Mouse (Mus musculus) CH12.LX (cell line): ENCODE data around the gene L2hgdh. TPM values are rescaled to one million over a fixed set of nuclear protein-coding genes. Genes with fewer than 3 reads are reported as not detected.

Source experiments
- DNase-seq: peaks from one replicate; pipeline ENCODE4 v3.0.0-alpha.2; 2013; ENCODE audit errors: extremely low read depth
- H3K27ac ChIP-seq: 2 replicates; pipeline ENCODE4 v1.5.1; 2012; ENCODE audit warnings: low read depth, mild to moderate bottlenecking, control low read depth, moderate library complexity; ENCODE audit not compliant: insufficient read depth
- H3K27me3 ChIP-seq: replicated peaks from 2 replicates; pipeline ENCODE3; 2012; ENCODE audit warnings: inconsistent platforms
- H3K36me3 ChIP-seq, 2 experiments: replicated peaks in 1 of 2; 2 replicates each; pipeline versions ENCODE3 to v1.6.1; 2012; ENCODE audit warnings: inconsistent platforms in 1 of 2, low read length in 1 of 2, mild to moderate bottlenecking in 1 of 2, mixed read lengths in 1 of 2, moderate library complexity in 1 of 2; ENCODE audit not compliant: control insufficient read depth in 1 of 2, insufficient read depth in 1 of 2
- H3K4me1 ChIP-seq, 2 experiments: 2 replicates each; pipeline ENCODE4 v1.6.1; 2012; ENCODE audit warnings: inconsistent platforms in 1 of 2, moderate library complexity in 1 of 2; ENCODE audit not compliant: insufficient read depth in 2 of 2, control insufficient read depth in 1 of 2
- H3K4me2 ChIP-seq: 2 replicates; pipeline ENCODE4 v1.6.1; 2012; ENCODE audit warnings: low read depth, mild to moderate bottlenecking, control low read depth; ENCODE audit not compliant: poor library complexity, insufficient read depth, severe bottlenecking
- H3K4me3 ChIP-seq, 3 experiments: fragments of 150-350 bp in 1 of 3; sonication (generic) in 1 of 3; replicated peaks in 1 of 3; 2 replicates each; pipeline versions ENCODE3 to v1.5.1; 2011 to 2012; ENCODE audit warnings: low read depth in 2 of 3, low read length in 2 of 3, mild to moderate bottlenecking in 2 of 3, moderate library complexity in 2 of 3, control low read depth in 1 of 3, improper control_type of control experiment in 1 of 3, inconsistent platforms in 1 of 3, mixed read lengths in 1 of 3; ENCODE audit not compliant: poor library complexity in 1 of 3
- H3K79me2 ChIP-seq: replicated peaks from 2 replicates; pipeline ENCODE4 v1.6.1; 2012; ENCODE audit warnings: mild to moderate bottlenecking, moderate library complexity; ENCODE audit not compliant: control insufficient read depth, poor library complexity, insufficient read depth, severe bottlenecking; ENCODE audit errors: extremely low read depth
- H3K9ac ChIP-seq: 2 replicates; pipeline ENCODE4 v1.6.1; 2012; ENCODE audit warnings: low read depth, mild to moderate bottlenecking, control low read depth, moderate library complexity; ENCODE audit not compliant: insufficient read depth
- H3K9me3 ChIP-seq: replicated peaks from 2 replicates; pipeline ENCODE3; 2012; ENCODE audit warnings: low read length, inconsistent platforms, mixed read lengths
- BHLHE40 ChIP-seq: IDR thresholded peaks from 2 replicates; pipeline ENCODE4 v1.6.1; 2011; ENCODE audit warnings: mild to moderate bottlenecking, low read depth, low read length, improper control_type of control experiment
- CHD1 ChIP-seq: IDR thresholded peaks from 2 replicates; pipeline ENCODE4 v1.6.1; 2012; ENCODE audit warnings: low read depth, low read length, improper control_type of control experiment, inconsistent platforms
- CHD2 ChIP-seq: IDR thresholded peaks from 2 replicates; pipeline ENCODE4 v1.6.1; 2011; ENCODE audit warnings: low read length, improper control_type of control experiment
- CTCF ChIP-seq, 2 experiments: IDR thresholded peaks in 1 of 2; conservative IDR thresholded peaks in 1 of 2; 2 replicates each; pipeline ENCODE4 v1.5.1; 2011 to 2012; ENCODE audit warnings: low read depth in 2 of 2, low read length in 2 of 2, improper control_type of control experiment in 1 of 2, inconsistent platforms in 1 of 2, mild to moderate bottlenecking in 1 of 2, moderate library complexity in 1 of 2
- E2F4 ChIP-seq: IDR thresholded peaks from 2 replicates; pipeline ENCODE4 v1.6.1; 2011; ENCODE audit warnings: low read depth, low read length, improper control_type of control experiment; ENCODE audit not compliant: insufficient replicate concordance
- ELF1 ChIP-seq: IDR thresholded peaks from 2 replicates; pipeline ENCODE4 v1.6.1; 2014; ENCODE audit warnings: low read depth, mild to moderate bottlenecking, inconsistent platforms, low read length, improper control_type of control experiment
- EP300 ChIP-seq: IDR thresholded peaks from 2 replicates; pipeline ENCODE4 v1.6.1; 2011; ENCODE audit warnings: low read length, improper control_type of control experiment
- HCFC1 ChIP-seq: IDR thresholded peaks from 2 replicates; pipeline ENCODE4 v1.6.1; 2012; ENCODE audit warnings: low read depth, mild to moderate bottlenecking, inconsistent platforms, low read length, improper control_type of control experiment
- IRF4 ChIP-seq: IDR thresholded peaks from 2 replicates; pipeline ENCODE4 v1.6.1; 2014; ENCODE audit warnings: low read depth, mild to moderate bottlenecking, inconsistent platforms, low read length, improper control_type of control experiment
- JUN ChIP-seq: IDR thresholded peaks from 2 replicates; pipeline ENCODE4 v1.6.1; 2011; ENCODE audit warnings: low read depth, mild to moderate bottlenecking, low read length, improper control_type of control experiment, moderate library complexity; ENCODE audit not compliant: insufficient read depth
- KAT2A ChIP-seq: IDR thresholded peaks from 2 replicates; pipeline ENCODE4 v1.6.1; 2012; ENCODE audit warnings: low read length, improper control_type of control experiment, inconsistent platforms; ENCODE audit not compliant: insufficient replicate concordance
- MEF2A ChIP-seq: IDR thresholded peaks from 2 replicates; pipeline ENCODE4 v1.6.1; 2014; ENCODE audit warnings: low read depth, mild to moderate bottlenecking, inconsistent platforms, low read length, improper control_type of control experiment, borderline replicate concordance
- MXI1 ChIP-seq: IDR thresholded peaks from 2 replicates; pipeline ENCODE4 v1.6.1; 2011; ENCODE audit warnings: mild to moderate bottlenecking, low read depth, low read length, improper control_type of control experiment
- MYC ChIP-seq: IDR thresholded peaks from 2 replicates; pipeline ENCODE4 v1.6.1; 2011; ENCODE audit warnings: low read depth, mild to moderate bottlenecking, improper control_type of control experiment, low read length
- PAX5 ChIP-seq: IDR thresholded peaks from 2 replicates; pipeline ENCODE4 v1.6.1; 2012; ENCODE audit warnings: low read length, inconsistent platforms, mixed read lengths
- POLR2A ChIP-seq: IDR thresholded peaks from 2 replicates; pipeline ENCODE4 v1.6.1; 2011; ENCODE audit warnings: low read depth, mild to moderate bottlenecking, improper control_type of control experiment, low read length
- POLR2AphosphoS2 ChIP-seq: IDR thresholded peaks from 2 replicates; pipeline ENCODE4 v1.6.1; 2011; ENCODE audit warnings: low read depth, low read length, improper control_type of control experiment
- SIN3A ChIP-seq: IDR thresholded peaks from 2 replicates; pipeline ENCODE4 v1.6.1; 2012; ENCODE audit warnings: low read length, improper control_type of control experiment, inconsistent platforms
- SMC3 ChIP-seq: IDR thresholded peaks from 2 replicates; pipeline ENCODE4 v1.6.1; 2011; ENCODE audit warnings: low read depth, low read length, improper control_type of control experiment
- TBP ChIP-seq: conservative IDR thresholded peaks from 2 replicates; pipeline ENCODE4 v1.6.1; 2011; ENCODE audit warnings: low read depth, low read length, improper control_type of control experiment
- USF1 ChIP-seq: IDR thresholded peaks from 2 replicates; pipeline ENCODE4 v1.6.1; 2014; ENCODE audit warnings: low read depth, mild to moderate bottlenecking, inconsistent platforms, low read length, improper control_type of control experiment
- ZKSCAN1 ChIP-seq: IDR thresholded peaks from 2 replicates; pipeline ENCODE4 v1.6.1; 2012; ENCODE audit warnings: low read depth, inconsistent platforms, low read length, improper control_type of control experiment, borderline replicate concordance
- ZMIZ1 ChIP-seq: IDR thresholded peaks from 2 replicates; pipeline ENCODE4 v1.6.1; 2012; ENCODE audit warnings: low read depth, mild to moderate bottlenecking, inconsistent platforms, low read length, improper control_type of control experiment
- dilution Hi-C: fragments of 300-500 bp; cut with MboI; formaldehyde crosslinking; loops from 2 replicates; pipeline ENCODE4 v1.14.3; 2020; ENCODE audit warnings: low sequenced_read_pairs; ENCODE audit not compliant: extremely low pct_unique_long_range_greater_than_20kb, extremely low pct_ligation_motif_present
- in situ Hi-C: fragments of 300-500 bp; cut with MboI; formaldehyde crosslinking; loops from 3 replicates; pipeline ENCODE4 v1.14.3; 2019; ENCODE audit warnings: low sequenced_read_pairs, low pct_ligation_motif_present, low pct_unique_long_range_greater_than_20kb, mixed read lengths
- polyA plus RNA-seq: library from polyadenylated mRNA; unstranded; fragments of >175 nt; gene quantifications from 2 replicates; pipeline ENCODE4 v1.2.1, GENCODE M21; 2012; ENCODE audit warnings: low read depth; ENCODE audit not compliant: insufficient read length
- total RNA-seq, 2 experiments: library from RNA; depleted of rRNA; stranded (reverse); fragments of 300-350 nt in 1 of 2; fragments of >200 nt in 1 of 2; gene quantifications; 2 replicates each; pipeline ENCODE4 v1.2.3; 2012 to 2014

Gene L2hgdh
- total and polyA plus RNA-seq, 3 experiments: 12.1 to 24.3 (median 15.4) TPM

GRCm38 (mm10) chr12:69766185-69766904 lies 41.7 kb upstream of the L2hgdh start:
- Histone ChIP-seq H3K27ac (no peak overlapping the region), H3K27me3 (no peaks in the 10 kb centered on the region), H3K9ac (no peak overlapping the region), H3K36me3 (no peaks in the 10 kb centered on the region), H3K4me1 (peaks cover 0 to 2% of the 10 kb centered on the region in 2 experiments; a peak in 1 of 4 replicates), H3K9me3 (peaks cover 5% of the 10 kb centered on the region), H3K79me2 (no peaks in the 10 kb centered on the region), H3K4me3 (no peak overlapping the region), H3K4me2 (no peak overlapping the region)
- dilution Hi-C loops: no loop called here
- TF ChIP-seq BHLHE40 (no peak), SMC3 (no peak), POLR2A (no peak), MYC (no peak), TBP (no peak), MEF2A (no peak), CTCF (conservative IDR thresholded peaks at IDR 0.05 in 1 of 2, IDR thresholded peaks at IDR 0.05 in 1 of 2; ENCODE audit: low read depth in 2 of 2, low read length in 2 of 2) (no peak), POLR2AphosphoS2 (no peak), SIN3A (no peak), MXI1 (no peak), HCFC1 (no peak)
- in situ Hi-C loops: loop anchor here (10.0 kb wide), 1 partner anchor 128 kb away; the partner anchor contains the start of genes Atl1 and Map4k5
- DNase-seq: no peak

- Histone ChIP-seq H3K36me3 (no peaks in the 10 kb centered on the region), H3K4me1 (peaks cover 0 to 2% of the 10 kb centered on the region in 2 experiments; a peak in 1 of 4 replicates), H3K4me3 (no peak overlapping the region), H3K27me3 (no peaks in the 10 kb centered on the region), H3K9ac (no peak overlapping the region), H3K9me3 (peaks cover 5% of the 10 kb centered on the region)
- in situ Hi-C loops (loop anchor here (10.0 kb wide), 1 partner anchor 129 kb away; the partner anchor contains the start of genes Atl1 and Map4k5), dilution Hi-C loops (no loop called here)
- no peak for TF ChIP-seq KAT2A
- no peak for TF ChIP-seq ZMIZ1
- no peak for TF ChIP-seq CTCF (conservative IDR thresholded peaks at IDR 0.05 in 1 of 2, IDR thresholded peaks at IDR 0.05 in 1 of 2; ENCODE audit: low read depth in 2 of 2, low read length in 2 of 2)
- no peak for TF ChIP-seq POLR2A
- TF ChIP-seq EP300: no peak
- TF ChIP-seq E2F4: no peak
- no peak for TF ChIP-seq USF1
- TF ChIP-seq JUN: no peak
- no peak for TF ChIP-seq TBP
- no peak for TF ChIP-seq BHLHE40
- TF ChIP-seq MEF2A: no peak
- TF ChIP-seq POLR2AphosphoS2: no peak
- TF ChIP-seq ZKSCAN1: no peak
- no peak for TF ChIP-seq CHD1
- TF ChIP-seq PAX5: no peak
- no peak for TF ChIP-seq CHD2
- no peak for TF ChIP-seq ELF1
- TF ChIP-seq IRF4: no peak
- no peak for TF ChIP-seq SIN3A
- TF ChIP-seq, all 38 proteins: peak for 0
- no peak overlapping the region for H3K4me2 ChIP-seq
- DNase-seq: no peak
- H3K27ac ChIP-seq: no peak overlapping the region
- no peaks in the 10 kb centered on the region for H3K79me2 ChIP-seq
These were observed 40.9 kb upstream of the L2hgdh start for GRCm38 (mm10) chr12:69765543-69765942.
